21 mouse cellular contexts compared by ENCODE assay signal in genomic region chr17:56804952-56805351, GRCm38 (mm10). TPM values are rescaled to one million over a fixed set of nuclear protein-coding genes. Genes with fewer than 3 reads are reported as not detected.
DNase-seq lines count a peak whose midpoint lies in the region; ATAC-seq lines count a peak whose summit lies in the region.
"Had no signal": no experiment of that assay in that cellular context is flagged by ENCODE, and none has a peak within 500 bp of the region (broad histone marks: within the 10 kb centered on the region; RNA-seq: fewer than 3 reads in every experiment).

No protein-coding gene starts in this region.

- ATAC-seq in hindbrain, embryonic 15.5 days (ENCODE audit: low FRiP score, low read depth) = no peak
- ATAC-seq: CD4-positive, CD25-positive, alpha-beta regulatory T cell, adult 4 months; intestine, postnatal 0 days; liver, embryonic 12.5 days had no signal

- no peaks in the 10 kb centered on the region for H3K27me3 ChIP-seq in hindbrain, embryonic 15.5 days
- peaks cover 17% of the 10 kb centered on the region for H3K27me3 ChIP-seq in hindbrain, embryonic 10.5 days (ENCODE audit: insufficient read depth, poor library complexity, severe bottlenecking)
- H3K27me3 ChIP-seq: lung, embryonic 15.5 days; stomach, embryonic 15.5 days had no signal

- H3K9me3 ChIP-seq in hindbrain, embryonic 15.5 days = no peaks in the 10 kb centered on the region
- H3K9me3 ChIP-seq in hindbrain, embryonic 10.5 days = no peaks in the 10 kb centered on the region
- H3K9me3 ChIP-seq: embryonic facial prominence, embryonic 13.5 days; G1E; liver, embryonic 12.5 days; lung, embryonic 15.5 days; stomach, embryonic 15.5 days had no signal

- no peak overlapping the region for H3K4me2 ChIP-seq in hindbrain, embryonic 15.5 days
- H3K4me2 ChIP-seq: embryonic facial prominence, embryonic 13.5 days; liver, embryonic 12.5 days; lung, embryonic 15.5 days; stomach, embryonic 15.5 days had no signal

- peak; percentile 79 to 92 for DNase-seq in adrenal gland, adult (ENCODE audit: inconsistent age in 2 of 2, low spot score in 1 of 2)
- DNase-seq in adrenal gland, postnatal 4 days (ENCODE audit: low spot score in 2 of 2) = no peak
- no peak for DNase-seq in hindbrain, embryonic 10.5 days (ENCODE audit: low spot score)
- DNase-seq in ovary, postnatal 36 days (ENCODE audit: low spot score) = peak; percentile 49
- DNase-seq in ovary, postnatal 14 days (ENCODE audit: low spot score) = no peak
- DNase-seq in kidney, adult 8-10 months = no peak
- DNase-seq in urinary bladder, postnatal 10 days (ENCODE audit: low spot score) = no peak
- DNase-seq: cerebellum, adult 8-10 months; heart, postnatal 4 days; kidney, postnatal 10 days had no signal

- H3K4me1 ChIP-seq in hindbrain, embryonic 15.5 days (replicated peaks) = peaks cover 24% of the 10 kb centered on the region
- H3K4me1 ChIP-seq in hindbrain, embryonic 10.5 days (replicated peaks) = peaks cover 10% of the 10 kb centered on the region

- H3K36me3 ChIP-seq in hindbrain, embryonic 15.5 days = no peaks in the 10 kb centered on the region
- peaks cover 44% of the 10 kb centered on the region for H3K36me3 ChIP-seq in hindbrain, embryonic 10.5 days
- H3K36me3 ChIP-seq: lung, embryonic 15.5 days had no signal

- H3K4me3 ChIP-seq in hindbrain, embryonic 15.5 days = no peak overlapping the region
- no peak overlapping the region for H3K4me3 ChIP-seq in hindbrain, embryonic 10.5 days
- H3K4me3 ChIP-seq: embryonic facial prominence, embryonic 13.5 days; layer of hippocampus, adult 2 months; liver, embryonic 12.5 days; lung, embryonic 15.5 days; stomach, embryonic 15.5 days had no signal

- WGBS in hindbrain, embryonic 15.5 days = 65% methylated on average over 5 of the region's 5 CpGs
- 88% methylated on average over 5 of the region's 5 CpGs for WGBS in hindbrain, embryonic 10.5 days

- peak overlapping the region; percentile 50; the same call in 1 of the 2 replicates for H3K27ac ChIP-seq in hindbrain, embryonic 15.5 days (replicated peaks)
- H3K27ac ChIP-seq in hindbrain, embryonic 10.5 days = no peak overlapping the region
- H3K27ac ChIP-seq: embryonic facial prominence, embryonic 13.5 days; layer of hippocampus, adult 2 months; liver, embryonic 12.5 days; lung, embryonic 15.5 days; stomach, embryonic 15.5 days had no signal

- H3K9ac ChIP-seq in hindbrain, embryonic 15.5 days = no peak overlapping the region
- H3K9ac ChIP-seq: embryonic facial prominence, embryonic 13.5 days; liver, embryonic 12.5 days; lung, embryonic 15.5 days; stomach, embryonic 15.5 days had no signal

RNA-seq across cellular contexts. Expression of gene Rfx2, which starts 25.9 kb away (rescaled TPM):
- 1 to 10 TPM; 7.4 to 7.6 TPM for total RNA-seq in adrenal gland, postnatal 4 days (2021)
- polyA plus RNA-seq in hindbrain, embryonic 15.5 days (2015; fragmentation: Nextera tagmentation; extraction: Ambion mirVana) = 4.8 and 6.7 TPM in 2 replicates
- 10.9 and 13.8 TPM in 2 replicates for polyA plus RNA-seq in hindbrain, embryonic 10.5 days (2016; fragmentation: Nextera tagmentation; extraction: Ambion mirVana)

RNA-seq across cellular contexts. Expression of gene Prr22, which starts 34.9 kb away (rescaled TPM):
- total RNA-seq in adrenal gland, postnatal 4 days (2021) = under 1 TPM; 0.76 to 0.90 TPM
- 0.54 and 1.0 TPM in 2 replicates for polyA plus RNA-seq in hindbrain, embryonic 15.5 days (2015; fragmentation: Nextera tagmentation; extraction: Ambion mirVana)
- 1.3 TPM in 2 replicates for polyA plus RNA-seq in hindbrain, embryonic 10.5 days (2016; fragmentation: Nextera tagmentation; extraction: Ambion mirVana)

RNA-seq across cellular contexts. Expression of gene Dus3l, which starts 40.4 kb away (rescaled TPM):
- 10 to 100 TPM; 53.0 to 56.2 TPM for total RNA-seq in adrenal gland, postnatal 4 days (2021)
- 89.7 and 96.9 TPM in 2 replicates for polyA plus RNA-seq in hindbrain, embryonic 15.5 days (2015; fragmentation: Nextera tagmentation; extraction: Ambion mirVana)
- 44.1 and 47.6 TPM in 2 replicates for polyA plus RNA-seq in hindbrain, embryonic 10.5 days (2016; fragmentation: Nextera tagmentation; extraction: Ambion mirVana)

RNA-seq across cellular contexts. Expression of gene Nrtn, which starts 47.6 kb away (rescaled TPM):
- total RNA-seq in adrenal gland, postnatal 4 days (2021) = 1 to 10 TPM; 4.1 to 5.2 TPM
- 2.5 and 2.6 TPM in 2 replicates for polyA plus RNA-seq in hindbrain, embryonic 15.5 days (2015; fragmentation: Nextera tagmentation; extraction: Ambion mirVana)
- polyA plus RNA-seq in hindbrain, embryonic 10.5 days (2016; fragmentation: Nextera tagmentation; extraction: Ambion mirVana) = 4.4 and 5.1 TPM in 2 replicates
- total RNA-seq: G1E; monocyte, adult 5-6 weeks; neutrophil, adult 5-6 weeks had no signal
- polyA plus RNA-seq: CD4-positive, CD25-positive, alpha-beta regulatory T cell, adult 4 months; G1E had no signal

Comparison
In these comparisons a context has a peak if more than half of its experiments do, and no peak if none do; other contexts are left out.
1. DNase-seq: peak in adrenal gland, adult (2 of 2) and ovary, postnatal 36 days (single experiment); none in adrenal gland, postnatal 4 days (0 of 2), hindbrain, embryonic 10.5 days (single experiment), ovary, postnatal 14 days (single experiment), kidney, adult 8-10 months (0 of 2) and urinary bladder, postnatal 10 days (single experiment).